Mouse (Mus musculus) stomach, postnatal 0 days (tissue): ENCODE data around the gene Flywch2. TPM values are rescaled to one million over a fixed set of nuclear protein-coding genes. Genes with fewer than 3 reads are reported as not detected.
A peak's percentile ranks its signal among the peaks of the same experiment; 100 is the strongest.

Experiments
- ATAC-seq: fragments of 200-750 bp; cut with Nextera tagmentation; 2 replicates; pipeline ENCODE4 v1.8.0; 2017; ENCODE audit not compliant: low FRiP score, low TSS enrichment
- DNase-seq: peaks from one replicate; pipeline ENCODE4 v3.0.0-alpha.2; 2016; ENCODE audit warnings: low spot score
- H3K27ac ChIP-seq: fragments of 300-500 bp; sonication (generic); replicated peaks from 2 replicates; pipeline ENCODE4 v1.5.1; 2014; ENCODE audit warnings: mild to moderate bottlenecking, control low read depth
- H3K27me3 ChIP-seq: fragments of 300-500 bp; sonication (generic); 2 replicates; pipeline ENCODE4 v1.6.1; 2014; ENCODE audit warnings: low read length; ENCODE audit not compliant: control insufficient read depth, insufficient read depth
- H3K36me3 ChIP-seq: fragments of 300-500 bp; sonication (generic); 2 replicates; pipeline ENCODE4 v1.6.1; 2014; ENCODE audit warnings: low read length, mixed read lengths; ENCODE audit not compliant: control insufficient read depth, insufficient read depth
- H3K4me1 ChIP-seq: fragments of 300-500 bp; sonication (generic); replicated peaks from 2 replicates; pipeline ENCODE4 v1.6.1; 2014; ENCODE audit warnings: antibody characterized with exemption; ENCODE audit not compliant: control insufficient read depth, insufficient read depth
- H3K4me2 ChIP-seq: fragments of 300-500 bp; sonication (generic); replicated peaks from 2 replicates; pipeline ENCODE4 v1.6.1; 2014; ENCODE audit warnings: low read depth, mild to moderate bottlenecking, control low read depth, moderate library complexity
- H3K4me3 ChIP-seq: fragments of 300-500 bp; sonication (generic); 2 replicates; pipeline ENCODE4 v1.5.1; 2014; ENCODE audit warnings: low read depth, low read length, control low read depth
- H3K9ac ChIP-seq: fragments of 300-500 bp; sonication (generic); 2 replicates; pipeline ENCODE4 v1.6.1; 2014; ENCODE audit warnings: mild to moderate bottlenecking, low read length, control low read depth, mixed read lengths
- H3K9me3 ChIP-seq: fragments of 300-500 bp; sonication (generic); 2 replicates; pipeline ENCODE4 v1.6.1; 2016; ENCODE audit warnings: low read length; ENCODE audit not compliant: control insufficient read depth
- CTCF ChIP-seq: IDR thresholded peaks from 2 replicates; pipeline ENCODE4 v1.5.1; 2016; ENCODE audit warnings: antibody characterized with exemption, low read depth, mild to moderate bottlenecking, moderate library complexity
- EP300 ChIP-seq: optimal IDR thresholded peaks from 2 replicates; pipeline ENCODE3; 2016; ENCODE audit warnings: antibody characterized with exemption
- WGBS: fragments of 180-500 bp; shearing (Covaris S2); extraction: QIAGEN DNeasy Blood & Tissue Kit; methylation state at CpG from one replicate; pipeline ENCODE4 v1.1.7; 2014; 5-methylcytosine and 5-hydroxymethylcytosine counted together
- polyA plus RNA-seq: library from polyadenylated mRNA; unstranded; fragments of >200 nt; fragmentation: Nextera tagmentation; extraction: Ambion mirVana; gene quantifications from 2 replicates; pipeline ENCODE4 v1.2.1, GENCODE M21; 2015

Gene Flywch2
- polyA plus RNA-seq, 1 experiment from 2014 or later: 15.9 TPM

DNA sequence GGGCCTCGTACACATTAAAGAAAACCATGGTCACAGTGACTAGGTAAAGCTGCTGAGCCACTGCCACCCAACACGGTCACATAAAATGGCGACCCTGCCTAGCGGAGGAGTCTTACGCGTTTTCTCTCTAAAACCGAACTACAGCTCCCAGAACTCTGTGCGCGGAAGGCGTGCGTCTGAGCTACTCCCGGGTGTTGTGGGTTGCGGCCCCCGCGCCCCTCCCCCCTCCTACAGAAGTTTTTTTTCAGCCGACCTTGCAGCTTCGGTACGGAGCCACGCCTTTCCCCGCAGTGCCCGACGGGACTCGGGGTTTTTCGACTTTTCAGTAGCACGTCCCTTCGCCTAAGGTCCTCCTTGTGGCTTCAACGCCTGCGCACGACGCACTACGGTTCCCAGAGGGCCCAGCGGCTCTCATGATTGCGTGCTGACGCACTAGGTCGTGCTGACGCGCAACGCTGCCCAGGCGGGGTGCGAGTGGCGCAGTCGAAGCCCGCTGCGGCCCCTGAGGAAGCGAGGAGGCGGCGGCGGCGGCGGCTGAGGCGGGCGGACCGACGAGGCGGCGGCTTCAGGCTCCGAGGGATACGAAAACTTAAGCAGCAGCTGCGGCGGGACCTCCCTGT is 17.0 kb upstream of the Flywch2 start:
- DNase-seq (peak; percentile 99), ATAC-seq (peak; percentile 98)
- Histone ChIP-seq H3K9me3 (no peaks in the 10 kb centered on the region), H3K9ac (peak overlapping the region; percentile 97), H3K4me3 (peak overlapping the region; percentile 97), H3K27ac (peak overlapping the region; percentile 98), H3K4me2 (peak overlapping the region; percentile 65), H3K4me1 (peaks cover 3% of the 10 kb centered on the region; the same call in 1 of the 2 replicates), H3K27me3 (no peaks in the 10 kb centered on the region), H3K36me3 (no peaks in the 10 kb centered on the region)
- under 1% methylated on average over 60 of the region's 60 CpGs for WGBS
- TF ChIP-seq CTCF (no peak), EP300 (no peak)

DNA sequence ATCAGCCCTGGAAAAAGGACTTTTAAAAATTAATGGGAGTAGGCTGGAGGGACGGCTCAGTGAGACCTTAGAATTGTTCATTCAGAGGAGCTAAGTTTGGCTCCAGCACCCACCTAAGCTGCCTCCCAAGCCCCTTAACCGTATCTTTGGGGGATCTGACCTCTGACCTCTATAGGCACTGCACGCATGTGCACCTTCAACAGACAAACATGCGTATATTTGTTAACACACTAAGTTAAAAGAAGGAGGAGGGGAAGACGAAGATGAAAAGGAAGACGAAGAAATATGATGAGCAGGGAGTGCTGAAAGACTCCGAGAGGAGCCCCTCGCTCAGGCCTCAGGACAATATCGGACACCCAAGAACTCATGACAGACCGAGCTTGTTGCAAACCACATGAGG is 15.7 kb upstream of the Flywch2 start:
- ATAC-seq: no peak
- Histone ChIP-seq H3K4me2 (no peak overlapping the region), H3K36me3 (no peaks in the 10 kb centered on the region), H3K4me3 (no peak overlapping the region), H3K4me1 (peaks cover 3% of the 10 kb centered on the region; the same call in 1 of the 2 replicates), H3K27me3 (no peaks in the 10 kb centered on the region), H3K9ac (no peak overlapping the region), H3K9me3 (no peaks in the 10 kb centered on the region), H3K27ac (no peak overlapping the region)
- 96% methylated on average over 10 of the region's 10 CpGs for WGBS
- TF ChIP-seq CTCF (no peak), EP300 (no peak)
- DNase-seq: no peak

DNA sequence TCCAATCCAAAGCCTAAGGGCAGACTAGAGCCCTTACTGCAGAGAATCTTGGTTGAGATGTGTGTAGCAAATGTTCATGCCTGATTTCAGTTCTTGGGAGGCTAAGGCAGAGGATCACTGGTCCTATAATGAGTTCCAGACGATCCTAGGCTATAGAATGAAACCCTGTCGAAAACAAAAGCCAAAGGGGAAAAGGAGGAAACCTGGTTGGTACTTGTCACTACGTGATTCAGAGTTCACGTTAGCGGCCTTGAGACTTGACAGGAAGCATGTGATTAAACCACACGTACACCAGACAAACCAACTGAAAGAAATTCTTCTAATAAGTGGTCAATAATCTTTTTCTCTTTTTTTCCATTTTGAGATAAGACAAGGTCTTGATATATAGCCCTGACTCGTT is 11.4 kb upstream of the Flywch2 start:
- Histone ChIP-seq H3K4me1 (no peaks in the 10 kb centered on the region), H3K36me3 (no peaks in the 10 kb centered on the region), H3K4me3 (no peak overlapping the region), H3K4me2 (no peak overlapping the region), H3K27me3 (no peaks in the 10 kb centered on the region), H3K9ac (no peak overlapping the region), H3K9me3 (no peaks in the 10 kb centered on the region), H3K27ac (no peak overlapping the region)
- DNase-seq (no peak), ATAC-seq (no peak)
- TF ChIP-seq CTCF: no peak
- WGBS: 67% methylated on average over 7 of the region's 7 CpGs

DNA sequence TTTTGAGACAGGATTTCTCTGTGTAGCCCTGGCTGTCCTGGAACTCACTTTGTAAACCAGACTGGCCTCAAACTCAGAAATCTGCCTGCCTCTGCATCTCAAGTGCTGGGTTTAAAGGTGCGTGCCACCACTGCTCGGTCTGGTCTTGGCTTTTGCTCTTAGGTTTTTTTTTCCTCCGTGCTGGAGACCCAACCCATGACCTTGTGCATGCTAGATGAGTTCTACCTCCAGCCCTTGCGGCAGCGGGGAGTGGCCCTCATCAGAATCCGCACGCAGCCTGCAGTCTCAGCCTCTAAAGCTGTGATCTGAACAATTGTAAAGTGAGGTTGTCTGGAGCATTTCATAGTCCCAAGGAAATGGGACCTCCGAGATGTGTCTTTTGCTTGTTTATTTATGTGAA is 9.4 kb upstream of the Flywch2 start:
- ATAC-seq (no peak), DNase-seq (no peak)
- no peak for TF ChIP-seq CTCF
- TF ChIP-seq EP300: no peak
- no peaks in the 10 kb centered on the region for H3K36me3 ChIP-seq
- H3K27me3 ChIP-seq: no peaks in the 10 kb centered on the region
- no peak overlapping the region for H3K27ac ChIP-seq
- no peak overlapping the region for H3K9ac ChIP-seq
- H3K4me3 ChIP-seq: no peak overlapping the region
- WGBS: 95% methylated on average over 8 of the region's 8 CpGs
- H3K4me1 ChIP-seq: peaks cover 2% of the 10 kb centered on the region; the same call in 1 of the 2 replicates
- H3K4me2 ChIP-seq: no peak overlapping the region
- H3K9me3 ChIP-seq: no peaks in the 10 kb centered on the region

DNA sequence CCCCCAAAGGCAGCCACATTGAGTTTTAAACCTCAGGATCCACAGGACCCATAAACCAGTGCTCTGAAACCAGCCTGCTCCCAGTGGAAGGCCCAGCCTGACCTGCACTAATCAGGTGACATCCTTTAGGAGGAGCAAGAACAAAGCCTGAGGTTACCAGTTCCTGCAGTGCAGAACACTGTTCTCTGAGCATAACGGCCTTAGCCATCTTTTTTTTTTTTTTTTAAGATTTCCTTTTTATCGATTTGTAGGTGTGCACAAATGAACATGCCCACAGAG is 5.1 kb upstream of the Flywch2 start:
- DNase-seq: no peak
- H3K9me3 ChIP-seq: no peaks in the 10 kb centered on the region
- H3K27ac ChIP-seq: no peak overlapping the region; the same call in 1 of the 2 replicates
- TF ChIP-seq EP300: no peak
- no peak for TF ChIP-seq CTCF
- H3K4me3 ChIP-seq: no peak overlapping the region
- no peaks in the 10 kb centered on the region for H3K27me3 ChIP-seq
- peak overlapping the region; percentile 78 for H3K4me2 ChIP-seq
- no peaks in the 10 kb centered on the region for H3K36me3 ChIP-seq
- no peak; the same call in 1 of the 2 replicates for ATAC-seq
- no peak overlapping the region; the same call in 1 of the 2 replicates for H3K9ac ChIP-seq
- 59% methylated on average over 2 of the region's 2 CpGs for WGBS
- peaks cover 2% of the 10 kb centered on the region; the same call in 1 of the 2 replicates for H3K4me1 ChIP-seq

DNA sequence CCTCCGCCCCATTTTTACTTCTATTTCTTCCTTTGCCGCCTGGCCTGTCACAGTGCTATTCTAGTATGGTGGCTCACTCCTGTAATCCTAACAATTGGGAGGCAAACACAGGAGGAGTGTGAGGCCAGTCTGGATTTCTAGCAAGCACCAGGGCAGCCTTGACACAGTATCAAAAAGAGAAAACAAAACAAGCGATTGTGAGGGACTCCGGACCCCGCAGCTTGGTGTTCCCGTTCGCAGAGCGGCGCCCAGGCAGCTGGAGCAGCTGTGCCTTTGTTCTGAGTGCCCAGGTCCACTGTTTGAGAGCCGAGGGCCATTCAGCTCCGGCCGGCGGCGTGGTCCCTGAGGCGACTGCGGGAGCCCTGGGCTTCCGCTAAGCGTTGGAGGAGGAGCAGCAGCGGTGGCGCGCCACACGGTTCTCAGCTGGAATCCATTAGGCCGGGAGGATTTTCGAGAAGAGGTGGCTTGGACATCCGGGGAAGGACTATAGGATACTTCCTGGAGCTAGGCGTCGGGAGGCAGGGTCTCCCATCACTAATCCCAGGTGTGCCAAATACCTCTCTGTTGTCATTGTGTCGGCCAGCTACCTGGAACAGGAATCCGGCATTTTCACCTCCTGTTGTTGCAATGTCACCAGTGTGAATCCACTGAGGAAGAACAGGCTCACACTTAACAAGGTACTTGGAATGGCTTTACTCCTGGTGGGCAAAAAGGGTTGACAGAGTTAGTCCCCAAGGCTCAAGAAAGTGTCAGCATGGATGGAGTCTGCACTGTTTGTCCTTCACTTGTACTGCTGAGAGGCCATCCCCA is 4.6 kb upstream of the Flywch2 start, which contains the start of gene Srrm2:
Gene Srrm2 (plus strand): TSS at position 264 of the 810 bp plus-strand sequence.
- Histone ChIP-seq H3K9ac (peak within 1 kb of the TSS; percentile 80), H3K36me3 (no peaks in the 10 kb centered on the region), H3K4me2 (peak within 1 kb of the TSS; percentile 78), H3K27ac (peak within 1 kb of the TSS; percentile 86), H3K4me1 (peaks cover 4% of the 10 kb centered on the region; the same call in 1 of the 2 replicates), H3K9me3 (no peaks in the 10 kb centered on the region), H3K27me3 (no peaks in the 10 kb centered on the region), H3K4me3 (peak within 1 kb of the TSS; percentile 47)
- ATAC-seq (peak; percentile 53), DNase-seq (peak; percentile 71)
- TF ChIP-seq EP300 (no peak), CTCF (no peak)
- 2% methylated on average over 29 of the region's 29 CpGs for WGBS
